Mouse (Mus musculus) heart, postnatal 0 days (tissue): ENCODE results near the gene Dnajc6.

Experiments used
- CTCF ChIP-seq: IDR thresholded peaks from 2 replicates; pipeline ENCODE4 v1.5.1; 2016; ENCODE audit warnings: antibody characterized with exemption, control low read depth, low read depth
- EP300 ChIP-seq: IDR thresholded peaks from 2 replicates; pipeline ENCODE4 v1.6.1; 2016; ENCODE audit warnings: antibody characterized with exemption, low read depth

- TF ChIP-seq CTCF: no peak
- TF ChIP-seq EP300: no peak
Measured at GRCm38 (mm10) chr4:101550671-101551161, 54.3 kb downstream of the Dnajc6 start.
